Comparison of ENCODE assay signal across 25 mouse cellular contexts in the genomic region with DNA sequence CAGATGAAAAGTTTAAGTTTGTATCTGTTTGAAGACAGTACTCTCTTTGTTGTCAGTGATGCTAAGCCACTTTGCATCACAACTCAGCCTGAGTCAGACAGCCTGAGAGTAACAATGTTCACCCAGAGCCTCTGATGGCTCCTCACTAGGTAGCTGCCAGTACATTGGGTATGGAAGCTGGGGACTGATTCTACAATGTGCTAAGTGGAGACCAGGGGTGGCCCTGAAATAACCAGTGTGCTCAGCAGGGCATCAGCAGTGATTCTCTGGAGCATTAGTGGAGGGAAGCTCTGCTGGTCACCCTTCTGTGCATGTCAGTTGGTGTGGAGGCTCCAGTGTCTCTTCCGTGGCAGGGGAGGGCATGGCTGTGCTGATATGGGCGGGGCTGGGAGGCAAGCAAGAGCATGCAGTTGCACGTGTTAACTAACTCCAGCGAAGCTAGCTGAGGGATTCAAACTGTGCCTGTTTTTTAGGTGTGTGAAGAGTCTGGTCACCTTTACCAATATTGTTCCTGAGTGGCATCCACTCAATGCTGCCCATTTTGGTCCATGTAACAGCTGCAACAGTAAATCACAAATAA. TPM values are rescaled to one million over a fixed set of nuclear protein-coding genes. Genes with fewer than 3 reads are reported as not detected.
A peak's percentile ranks its signal among the peaks of the same experiment; 100 is the strongest.
DNase-seq lines count a peak whose midpoint lies in the region; ATAC-seq and TF ChIP-seq lines count a peak whose summit lies in the region.
"Had no signal": no experiment of that assay in that cellular context is flagged by ENCODE, and none has a peak within 500 bp of the region (broad histone marks: within the 10 kb centered on the region; RNA-seq: fewer than 3 reads in every experiment).

No protein-coding gene starts in this region.

- intact Hi-C loops in gastrocnemius, adult 2 months (cut with DNase I), result no loop called here
- intact Hi-C loops in gastrocnemius, postnatal 14 days (cut with DNase I; ENCODE audit: low total_unique reads), result no loop called here

- H3K27ac ChIP-seq in gastrocnemius, adult 2 months, result peak overlapping the region; percentile 87
- H3K27ac ChIP-seq in layer of hippocampus, adult 2 months, result peak overlapping the region; percentile 32; the same call in 1 of the 2 replicates
- 0 out of 2 replicates have a peak overlapping the region, but pooled peaks have one; percentile 24 for H3K27ac ChIP-seq in liver, embryonic 13.5 days
- H3K27ac ChIP-seq: forebrain, embryonic 13.5 days; heart, embryonic 13.5 days; hindbrain, embryonic 15.5 days; limb, embryonic 12.5 days; liver, embryonic 15.5 days; neural tube, embryonic 15.5 days had no signal

- peaks cover 95% of the 10 kb centered on the region for H3K36me3 ChIP-seq in E14TG2a.4 (ENCODE audit: insufficient read depth, low read length)
- peaks cover 84% of the 10 kb centered on the region for H3K36me3 ChIP-seq in liver, embryonic 13.5 days

- no peak for DNase-seq in gastrocnemius, adult 2 months
- no peak for DNase-seq in gastrocnemius, postnatal 14 days
- no peak for DNase-seq in layer of hippocampus, adult 2 months (ENCODE audit: low spot score in 2 of 2)
- no peak for DNase-seq in layer of hippocampus, adult 9-11 months
- DNase-seq in liver, embryonic 13.5 days, result no peak
- DNase-seq in cerebellum, postnatal 25 days, result no peak
- no peak for DNase-seq in spleen, postnatal 10 days (ENCODE audit: low spot score in 2 of 2)
- DNase-seq: adrenal gland, postnatal 14 days; cerebellum, adult 2 months; cerebellum, postnatal 36 days; embryo, embryonic 11 days; heart, postnatal 14 days; kidney, adult 11 months; lung, postnatal 4 days had no signal

- H3K27me3 ChIP-seq in E14TG2a.4 (ENCODE audit: insufficient read depth, low read length), result no peaks in the 10 kb centered on the region
- no peaks in the 10 kb centered on the region for H3K27me3 ChIP-seq in liver, embryonic 13.5 days
- H3K27me3 ChIP-seq: embryonic facial prominence, embryonic 13.5 days; forebrain, embryonic 13.5 days; heart, embryonic 13.5 days; hindbrain, embryonic 15.5 days; kidney, embryonic 15.5 days; limb, embryonic 12.5 days; liver, embryonic 15.5 days; neural tube, embryonic 15.5 days had no signal

- 48% methylated on average over 4 of the region's 4 CpGs for WGBS in liver, embryonic 13.5 days (ENCODE audit: insufficient replicate concordance)

- H3K9ac ChIP-seq in liver, embryonic 13.5 days, result no peak overlapping the region
- H3K9ac ChIP-seq: embryonic facial prominence, embryonic 13.5 days; forebrain, embryonic 13.5 days; heart, embryonic 13.5 days; hindbrain, embryonic 15.5 days; kidney, embryonic 15.5 days; limb, embryonic 12.5 days; liver, embryonic 15.5 days; neural tube, embryonic 15.5 days had no signal

- TF ChIP-seq CTCF in gastrocnemius, adult 2 months (IDR thresholded peaks at IDR 0.05), result no peak
- TF ChIP-seq CTCF in layer of hippocampus, adult 2 months (conservative IDR thresholded peaks at IDR 0.05), result no peak
- TF ChIP-seq CTCF in E14TG2a.4 (conservative IDR thresholded peaks at IDR 0.05; ENCODE audit: low read length), result no peak

- H3K4me3 ChIP-seq in gastrocnemius, adult 2 months, result no peak overlapping the region
- H3K4me3 ChIP-seq in layer of hippocampus, adult 2 months, result no peak overlapping the region
- H3K4me3 ChIP-seq in E14TG2a.4 (replicated peaks; ENCODE audit: low read length), result 0 out of 2 replicates have a peak overlapping the region, but pooled peaks have one; percentile 3
- no peak overlapping the region for H3K4me3 ChIP-seq in liver, embryonic 13.5 days (replicated peaks)
- H3K4me3 ChIP-seq: embryonic facial prominence, embryonic 13.5 days; forebrain, embryonic 13.5 days; heart, embryonic 13.5 days; hindbrain, embryonic 15.5 days; kidney, embryonic 15.5 days; limb, embryonic 12.5 days; liver, embryonic 15.5 days; neural tube, embryonic 15.5 days had no signal

- peaks cover 71% of the 10 kb centered on the region for H3K4me1 ChIP-seq in E14TG2a.4 (replicated peaks; ENCODE audit: low read depth, low read length)
- H3K4me1 ChIP-seq in liver, embryonic 13.5 days (replicated peaks), result peaks cover 30% of the 10 kb centered on the region
- H3K4me1 ChIP-seq: forebrain, embryonic 13.5 days; hindbrain, embryonic 15.5 days; limb, embryonic 12.5 days; neural tube, embryonic 15.5 days had no signal

- no peaks in the 10 kb centered on the region for H3K9me3 ChIP-seq in E14TG2a.4 (ENCODE audit: low read length)
- no peaks in the 10 kb centered on the region for H3K9me3 ChIP-seq in liver, embryonic 13.5 days (replicated peaks)
- H3K9me3 ChIP-seq: embryonic facial prominence, embryonic 13.5 days; forebrain, embryonic 13.5 days; heart, embryonic 13.5 days; hindbrain, embryonic 15.5 days; kidney, embryonic 15.5 days; limb, embryonic 12.5 days; liver, embryonic 15.5 days; neural tube, embryonic 15.5 days had no signal

- H3K4me2 ChIP-seq in liver, embryonic 13.5 days, result no peak overlapping the region
- H3K4me2 ChIP-seq: embryonic facial prominence, embryonic 13.5 days; forebrain, embryonic 13.5 days; heart, embryonic 13.5 days; hindbrain, embryonic 15.5 days; kidney, embryonic 15.5 days; limb, embryonic 12.5 days; liver, embryonic 15.5 days; midbrain, embryonic 11.5 days; neural tube, embryonic 15.5 days had no signal

- no peak for ATAC-seq in liver, embryonic 13.5 days (ENCODE audit: low read depth)
- ATAC-seq: CD4-positive, CD25-positive, alpha-beta regulatory T cell, adult 4 months; forebrain, embryonic 13.5 days had no signal

RNA-seq across cellular contexts. Expression of a gene that starts 19.6 kb away (rescaled TPM):
- 100 to 1,000 TPM in 1 of 2 experiments, 10 to 100 TPM in 1; 99.8 to 112 TPM for total RNA-seq in gastrocnemius, adult 2 months (2021)
- total RNA-seq in gastrocnemius, postnatal 14 days (2021), result 100 to 1,000 TPM; 125 to 131 TPM
- 100 to 1,000 TPM; 143 to 147 TPM for total RNA-seq in layer of hippocampus, adult 2 months (2021)
- polyA plus RNA-seq in liver, embryonic 13.5 days (2015; fragmentation: Nextera tagmentation; extraction: Ambion mirVana), result 678 and 901 TPM in 2 replicates

RNA-seq across cellular contexts. Expression of a gene that starts 19.7 kb away (rescaled TPM):
- total RNA-seq in gastrocnemius, adult 2 months (2021), result 10 to 100 TPM; 29.8 to 32.6 TPM
- 10 to 100 TPM; 18.9 to 20.4 TPM for total RNA-seq in gastrocnemius, postnatal 14 days (2021)
- total RNA-seq in layer of hippocampus, adult 2 months (2021), result 10 to 100 TPM; 38.8 to 39.0 TPM
- 24.2 and 28.6 TPM in 2 replicates for polyA plus RNA-seq in liver, embryonic 13.5 days (2015; fragmentation: Nextera tagmentation; extraction: Ambion mirVana)

Comparison
In these comparisons a context has a peak if more than half of its experiments do, and no peak if none do; other contexts are left out.
1. H3K27ac ChIP-seq: peak in every context shown above with its lines; median percentile 87 in gastrocnemius, adult 2 months; 32 in layer of hippocampus, adult 2 months; 24 in liver, embryonic 13.5 days.